Mouse (Mus musculus) cerebellum, adult 2 months (tissue): ENCODE measurements at regions not wholly inside any gene's neighbourhood (a gene's known extent, or its start where the extent isn't known, plus 50 kb on each side); places are given as distances from the start of the nearest gene placed in this dataset.
A peak's percentile ranks its signal among the peaks of the same experiment; 100 is the strongest.

Experiments
- DNase-seq, 2 experiments: peaks; one replicate each; pipeline ENCODE4 v3.0.0; 2021
- H3K27ac ChIP-seq: fragments of 200-500 bp; 2 replicates; pipeline ENCODE4 v1.5.1; 2012; ENCODE audit warnings: low read length, control low read depth, inconsistent platforms; ENCODE audit not compliant: insufficient read depth
- H3K27me3 ChIP-seq: fragments of 200-500 bp; 2 replicates; pipeline ENCODE4 v1.6.1; 2012; ENCODE audit warnings: inconsistent platforms, mild to moderate bottlenecking, low read length, moderate library complexity; ENCODE audit not compliant: control insufficient read depth, insufficient read depth
- H3K4me1 ChIP-seq: fragments of 200-500 bp; 2 replicates; pipeline ENCODE4 v1.6.1; 2011; ENCODE audit warnings: low read length; ENCODE audit not compliant: control insufficient read depth, insufficient read depth
- H3K4me3 ChIP-seq: fragments of 200-500 bp; replicated peaks from 2 replicates; pipeline ENCODE3; 2011; ENCODE audit warnings: mild to moderate bottlenecking, low read depth, low read length, control low read depth; ENCODE audit not compliant: insufficient read depth
- CTCF ChIP-seq: fragments of 200-500 bp; IDR thresholded peaks from 2 replicates; pipeline ENCODE4 v1.5.1; 2011; ENCODE audit warnings: low read depth, mild to moderate bottlenecking, control low read depth, low read length, moderate library complexity, borderline replicate concordance; ENCODE audit not compliant: insufficient read depth
- POLR2A ChIP-seq: fragments of 200-500 bp; IDR thresholded peaks from 2 replicates; pipeline ENCODE4 v1.6.1; 2011; ENCODE audit warnings: low read length, control low read depth, borderline replicate concordance; ENCODE audit not compliant: insufficient read depth
- WGBS: fragments of 180-500 bp; shearing (Covaris S2); methylation state at CpG from one replicate; pipeline ENCODE4 v1.1.7; 2018; 5-methylcytosine and 5-hydroxymethylcytosine counted together

DNA sequence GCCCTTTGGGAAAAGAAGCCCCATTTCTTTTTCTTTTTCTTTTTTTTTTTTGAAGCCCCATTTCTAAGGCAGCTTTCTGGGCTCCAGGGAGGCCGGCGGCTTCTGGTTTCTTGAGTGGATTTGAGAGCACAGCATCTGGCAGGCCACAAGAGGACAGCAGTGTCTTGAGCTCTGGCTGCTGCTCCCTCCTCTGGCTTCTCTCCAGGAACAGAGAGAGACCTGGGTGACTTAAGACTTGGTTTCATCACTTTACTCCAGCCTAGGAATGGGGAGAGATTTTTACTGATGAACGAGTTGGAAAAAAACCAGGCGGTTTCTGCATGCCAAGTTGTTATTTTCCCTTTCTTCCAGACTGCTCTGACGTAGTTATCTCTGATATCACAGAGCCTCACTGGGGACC, 233.7 kb downstream of the Gm5447 start:
- no peak overlapping the region for H3K4me3 ChIP-seq
- DNase-seq = peak; percentile 10 to 19
- no peaks in the 10 kb centered on the region for H3K4me1 ChIP-seq
- WGBS = 9% methylated on average over 5 of the region's 5 CpGs
- H3K27me3 ChIP-seq = no peaks in the 10 kb centered on the region
- TF ChIP-seq CTCF = no peak
- TF ChIP-seq POLR2A = no peak
- H3K27ac ChIP-seq = no peak overlapping the region

DNA sequence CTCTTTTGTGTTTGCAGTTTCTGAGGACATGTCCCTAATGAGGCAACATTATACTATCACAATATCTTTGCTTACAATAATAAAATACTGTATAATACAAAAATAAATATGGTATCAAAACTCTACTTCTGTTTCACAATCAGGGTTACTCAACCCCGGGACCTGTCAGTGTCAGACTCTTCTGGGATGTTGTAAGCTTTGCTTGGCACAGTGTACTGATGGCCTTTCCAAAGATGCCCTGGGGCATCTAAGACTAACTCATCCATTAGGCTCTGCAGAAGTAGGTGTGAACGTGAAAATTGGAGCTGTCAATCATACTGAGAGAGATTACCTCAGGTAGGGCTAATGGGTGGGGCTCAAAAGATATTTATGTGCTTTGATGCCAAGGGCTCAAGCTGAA, 249.0 kb downstream of the Gm5447 start:
- 78% methylated on average over 2 of the region's 2 CpGs for WGBS
- Histone ChIP-seq H3K4me1 (no peaks in the 10 kb centered on the region), H3K27ac (no peak overlapping the region), H3K27me3 (no peaks in the 10 kb centered on the region), H3K4me3 (no peak overlapping the region)
- no peak for DNase-seq
- TF ChIP-seq CTCF (no peak), POLR2A (no peak)

DNA sequence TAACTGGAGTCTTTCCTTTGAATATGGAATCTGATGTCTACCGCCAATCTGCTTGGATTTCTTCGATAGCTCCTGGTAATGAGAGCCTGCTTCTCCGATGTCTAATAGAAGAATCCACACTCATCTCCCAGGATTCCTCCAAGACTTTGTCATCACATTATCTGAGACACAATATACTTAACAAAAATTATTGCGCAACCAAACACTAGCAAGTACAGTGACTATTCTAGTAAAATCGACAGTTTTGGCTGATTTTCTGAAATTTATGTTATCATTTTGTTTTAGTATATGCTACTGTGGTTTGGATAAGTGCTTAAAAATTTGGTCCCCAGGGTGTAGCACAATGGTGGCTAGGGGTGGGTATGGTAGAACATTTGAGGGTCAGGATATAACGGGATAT, 266.5 kb downstream of the Gm5447 start:
- Histone ChIP-seq H3K4me1 (no peaks in the 10 kb centered on the region), H3K27ac (no peak overlapping the region), H3K27me3 (no peaks in the 10 kb centered on the region), H3K4me3 (no peak overlapping the region)
- TF ChIP-seq POLR2A = no peak
- TF ChIP-seq CTCF = no peak
- WGBS = 97% methylated on average over 6 of the region's 6 CpGs
- no peak for DNase-seq

DNA sequence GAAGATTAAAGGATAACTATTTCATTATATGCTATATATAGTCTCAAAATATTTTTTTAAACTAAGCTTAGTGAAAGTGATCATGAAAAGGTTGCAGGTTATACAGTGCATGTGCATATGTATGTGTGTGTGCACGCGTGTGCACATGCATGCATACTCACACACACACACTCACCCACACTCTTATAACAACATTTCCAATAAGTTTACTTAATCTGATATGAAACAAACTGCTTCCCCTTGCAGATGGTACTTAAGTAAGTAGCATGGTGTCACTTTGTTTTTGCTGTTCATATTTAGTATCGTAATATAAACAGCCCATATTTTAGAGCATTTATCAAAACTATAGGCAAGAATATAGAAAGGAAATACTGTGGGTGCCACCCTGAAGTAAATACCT, 275.0 kb downstream of the Gm5447 start:
- no peak overlapping the region for H3K4me3 ChIP-seq
- WGBS = 99% methylated on average over 3 of the region's 3 CpGs
- H3K27me3 ChIP-seq = no peaks in the 10 kb centered on the region
- H3K4me1 ChIP-seq = no peaks in the 10 kb centered on the region
- TF ChIP-seq CTCF (no peak), POLR2A (no peak)
- DNase-seq = no peak
- H3K27ac ChIP-seq = no peak overlapping the region

DNA sequence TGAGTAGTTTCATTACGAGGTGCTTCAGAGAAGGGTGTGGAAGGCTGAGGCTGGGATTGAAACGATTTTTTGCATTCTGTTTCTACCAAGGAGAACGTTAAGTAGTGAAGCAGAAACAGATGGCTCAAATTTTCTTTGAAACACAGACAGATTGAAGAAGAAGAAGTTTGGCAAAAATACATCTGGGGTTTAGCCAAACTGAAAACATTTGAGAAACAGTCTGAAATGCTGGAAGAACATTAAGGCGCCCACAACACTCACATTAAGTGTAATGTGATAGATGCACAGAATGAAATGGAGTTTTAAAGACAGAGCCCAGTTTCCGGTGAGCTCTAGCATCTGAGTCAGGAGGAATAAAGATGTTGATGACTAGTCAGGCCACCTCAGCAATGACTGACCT, 275.5 kb downstream of the Gm5447 start:
- Histone ChIP-seq H3K27me3 (no peaks in the 10 kb centered on the region), H3K4me3 (no peak overlapping the region), H3K27ac (no peak overlapping the region), H3K4me1 (no peaks in the 10 kb centered on the region)
- TF ChIP-seq POLR2A (no peak), CTCF (no peak)
- WGBS = 22% methylated on average over 5 of the region's 5 CpGs
- no peak for DNase-seq

DNA sequence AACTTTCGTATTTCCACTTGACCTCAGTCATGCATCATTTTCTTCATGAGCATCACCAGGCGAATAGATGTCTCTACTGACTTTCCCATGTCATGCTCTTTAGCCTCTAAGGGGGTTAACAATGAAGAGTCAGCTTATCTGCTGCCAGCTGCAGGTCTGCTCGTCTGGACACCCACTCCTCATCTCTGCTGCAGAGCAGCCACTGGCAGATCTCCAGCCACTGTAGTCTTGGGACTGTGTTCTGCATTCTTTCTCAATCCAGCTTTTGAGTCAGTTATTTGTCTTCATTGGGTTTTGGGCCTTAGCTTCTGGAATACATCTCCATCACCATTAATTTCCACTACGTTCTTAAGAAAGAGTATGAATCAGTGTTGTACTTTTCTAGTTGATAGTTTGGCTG, 280.0 kb downstream of the Gm5447 start:
- Histone ChIP-seq H3K4me1 (no peaks in the 10 kb centered on the region), H3K27me3 (no peaks in the 10 kb centered on the region), H3K27ac (no peak overlapping the region), H3K4me3 (no peak overlapping the region)
- 52% methylated on average over 4 of the region's 4 CpGs for WGBS
- DNase-seq = no peak
- TF ChIP-seq CTCF (no peak), POLR2A (no peak)

DNA sequence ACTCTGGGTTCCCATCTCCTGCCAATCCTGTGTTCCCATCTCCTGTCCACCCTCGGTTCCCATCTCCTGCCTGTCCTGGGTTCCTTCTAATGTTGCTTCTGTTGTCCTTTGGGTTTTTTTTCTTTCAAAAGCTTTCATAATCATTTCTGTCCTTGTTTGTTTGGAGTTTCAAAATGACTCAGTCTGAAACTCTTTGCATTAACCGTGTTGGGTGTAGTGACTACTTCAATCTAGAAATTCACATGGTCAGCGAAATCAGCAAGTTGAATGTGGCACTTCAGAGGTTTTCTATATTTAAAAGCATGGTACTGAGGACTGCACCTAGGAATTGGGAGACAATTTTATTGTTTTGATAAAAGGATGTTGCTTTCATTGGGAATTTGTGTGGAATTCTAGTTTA, 280.7 kb downstream of the Gm5447 start:
- Histone ChIP-seq H3K4me3 (no peak overlapping the region), H3K27me3 (no peaks in the 10 kb centered on the region), H3K27ac (no peak overlapping the region), H3K4me1 (no peaks in the 10 kb centered on the region)
- DNase-seq = no peak
- TF ChIP-seq POLR2A = no peak
- TF ChIP-seq CTCF = no peak
- 94% methylated on average over 3 of the region's 3 CpGs for WGBS

DNA sequence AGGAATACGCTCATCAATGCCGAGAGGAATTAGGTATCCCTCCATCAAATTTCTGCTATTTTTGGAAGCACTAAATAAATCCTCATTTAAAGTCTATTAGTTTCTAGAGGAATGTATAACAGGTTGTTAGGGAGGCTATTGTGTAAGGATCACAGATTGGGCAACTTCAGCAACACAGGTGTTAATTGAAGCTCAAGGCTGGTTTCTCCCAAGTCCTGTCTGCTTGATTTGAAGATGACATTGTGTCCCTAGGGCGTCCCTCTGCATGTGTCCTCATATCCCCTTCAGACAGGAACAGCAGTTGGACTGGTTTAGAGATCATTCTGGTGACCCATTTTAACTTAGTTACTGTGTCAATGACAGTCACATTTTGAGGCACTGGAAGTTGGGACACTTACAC, 281.5 kb downstream of the Gm5447 start:
- Histone ChIP-seq H3K4me3 (no peak overlapping the region), H3K27ac (no peak overlapping the region), H3K4me1 (no peaks in the 10 kb centered on the region), H3K27me3 (no peaks in the 10 kb centered on the region)
- WGBS = 88% methylated on average over 3 of the region's 3 CpGs
- no peak for DNase-seq
- TF ChIP-seq CTCF = no peak
